Mouse (Mus musculus) heart, adult 2 months (tissue): ENCODE data around the gene Gpr62.

ENCODE experiments used
- CTCF ChIP-seq: fragments of 200-600 bp; IDR thresholded peaks from 2 replicates; pipeline ENCODE4 v1.8.1; 2022; ENCODE audit warnings: antibody characterized with exemption, mild to moderate bottlenecking, moderate library complexity
- EP300 ChIP-seq: fragments of 200-500 bp; IDR thresholded peaks from 2 replicates; pipeline ENCODE4 v1.6.1; 2011; ENCODE audit warnings: low read depth, low read length, control low read depth; ENCODE audit not compliant: insufficient read depth
- POLR2A ChIP-seq: fragments of 200-500 bp; IDR thresholded peaks from 2 replicates; pipeline ENCODE4 v1.6.1; 2011; ENCODE audit warnings: mild to moderate bottlenecking, low read depth, low read length, control low read depth; ENCODE audit not compliant: insufficient read depth

GRCm38 (mm10) chr9:106448498-106449031 is 17.2 kb downstream of the Gpr62 start:
- TF ChIP-seq CTCF, result peak; percentile 93
- peak; percentile 95 for TF ChIP-seq POLR2A
- peak; percentile 72; the same call in 1 of the 2 replicates for TF ChIP-seq EP300
